Mouse (Mus musculus): ENCODE data around the gene 6820408C15Rik. TPM values are rescaled to one million over a fixed set of nuclear protein-coding genes. Genes with fewer than 3 reads are reported as not detected.

6820408C15Rik gene
- total and polyA plus RNA-seq, 3 experiments, result not detected

DNA sequence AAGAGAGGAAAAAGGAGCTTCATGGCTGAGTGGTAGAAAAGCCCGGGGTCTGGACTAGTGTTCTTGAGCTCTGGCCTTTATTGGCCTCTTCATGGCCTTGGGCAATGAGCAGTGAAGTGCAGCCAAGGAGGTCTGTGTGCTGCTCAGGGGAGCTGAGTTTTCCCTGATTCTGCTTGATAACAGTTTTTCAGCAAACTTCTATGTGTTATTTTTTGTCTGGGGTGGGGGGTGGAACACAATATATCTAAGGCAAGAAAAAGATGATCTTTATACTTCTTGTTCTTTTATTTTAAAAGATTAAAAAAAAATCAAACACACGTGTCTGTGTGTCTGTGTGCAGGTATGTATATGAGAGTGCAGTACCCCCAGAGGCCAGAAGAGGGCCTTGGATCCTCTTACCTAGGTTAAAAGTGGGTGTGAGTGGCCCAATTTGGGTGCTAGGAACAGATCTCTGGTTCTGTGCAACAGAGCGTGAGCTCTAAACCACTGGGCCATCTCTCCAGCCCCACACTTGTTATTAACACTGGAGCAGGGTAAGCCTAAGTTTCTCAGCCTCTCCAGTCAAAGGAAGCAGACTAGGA is 49.3 kb downstream of the 6820408C15Rik start, which contains the start of gene Defb23:
Gene Defb23, minus strand, starts transcription at position 51 of the 581 bp plus-strand sequence.
- Histone ChIP-seq H3K4me1 (ENCODE audit: control insufficient read depth in 1 of 2, insufficient read depth in 2 of 2) (peaks cover 1 to 6% of the 10 kb centered on the region in 2 experiments; a peak in 3 of 4 replicates), H3K27me3 (replicated peaks) (peaks cover 17% of the 10 kb centered on the region), H3K4me3 (replicated peaks in 1 of 3; ENCODE audit: low read depth in 2 of 3, low read length in 2 of 3, poor library complexity in 1 of 3) (no peak within 1 kb of the TSS), H3K4me2 (ENCODE audit: insufficient read depth, low read depth, poor library complexity, severe bottlenecking) (no peak within 1 kb of the TSS), H3K36me3 (replicated peaks in 1 of 2; ENCODE audit: control insufficient read depth in 1 of 2, insufficient read depth in 1 of 2, low read length in 1 of 2) (no peaks in the 10 kb centered on the region), H3K27ac (ENCODE audit: insufficient read depth, low read depth) (no peak within 1 kb of the TSS), H3K9me3 (replicated peaks; ENCODE audit: low read length) (peaks cover 6% of the 10 kb centered on the region), H3K79me2 (replicated peaks; ENCODE audit: control insufficient read depth, extremely low read depth, insufficient read depth, poor library complexity, severe bottlenecking) (no peaks in the 10 kb centered on the region), H3K9ac (ENCODE audit: insufficient read depth, low read depth) (no peak within 1 kb of the TSS)
- no peak for TF ChIP-seq MAFK (IDR thresholded peaks at IDR 0.05; ENCODE audit: insufficient replicate concordance, low read length)
- peak in 1 of 2 experiments; percentile 8; a peak in 1 of 4 replicates for TF ChIP-seq CTCF (conservative IDR thresholded peaks at IDR 0.05 in 1 of 2, IDR thresholded peaks at IDR 0.05 in 1 of 2; ENCODE audit: low read depth in 2 of 2, low read length in 2 of 2)
- TF ChIP-seq SMC3 (IDR thresholded peaks at IDR 0.05; ENCODE audit: low read depth, low read length), result no peak
- in situ Hi-C loops (cut with MboI; ENCODE audit: low pct_ligation_motif_present, low pct_unique_long_range_greater_than_20kb, low sequenced_read_pairs), result loop anchor here (25.0 kb wide), 1 partner anchor 123 kb away; the partner anchor contains the start of genes Defb19 and Defb45
- no peak for DNase-seq (ENCODE audit: extremely low read depth)
- dilution Hi-C loops (cut with MboI; ENCODE audit: extremely low pct_ligation_motif_present, extremely low pct_unique_long_range_greater_than_20kb, low sequenced_read_pairs), result no loop called here

DNA sequence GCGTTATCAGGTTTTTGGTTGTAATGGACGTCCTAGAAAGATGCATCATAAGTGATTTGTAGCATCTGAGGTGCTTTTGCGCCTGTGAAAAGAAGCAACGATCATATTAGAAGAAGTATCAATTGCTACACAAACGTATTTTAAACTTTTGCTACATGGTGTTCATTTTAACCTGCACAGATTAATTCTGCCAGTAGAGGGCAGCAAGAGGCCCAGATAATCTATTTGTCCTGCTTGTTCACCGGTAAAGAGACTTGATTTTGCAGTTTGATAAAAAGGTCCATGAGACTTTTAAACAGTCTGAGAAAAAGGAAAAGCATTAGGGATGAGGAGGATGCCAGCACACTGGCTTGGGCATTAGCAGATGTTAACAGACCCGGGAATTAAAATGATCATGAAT is 55.6 kb downstream of the 6820408C15Rik start:
- H3K4me3 ChIP-seq (replicated peaks in 1 of 3; ENCODE audit: low read depth in 2 of 3, low read length in 2 of 3, poor library complexity in 1 of 3), result peak overlapping the region in 2 of 3 experiments; percentile 26 to 29
- peak; percentile 73 for DNase-seq (ENCODE audit: extremely low read depth)
- no peaks in the 10 kb centered on the region for H3K9me3 ChIP-seq (replicated peaks; ENCODE audit: low read length)
- H3K27ac ChIP-seq (ENCODE audit: insufficient read depth, low read depth), result no peak overlapping the region
- H3K79me2 ChIP-seq (replicated peaks; ENCODE audit: control insufficient read depth, extremely low read depth, insufficient read depth, poor library complexity, severe bottlenecking), result no peaks in the 10 kb centered on the region
- dilution Hi-C loops (cut with MboI; ENCODE audit: extremely low pct_ligation_motif_present, extremely low pct_unique_long_range_greater_than_20kb, low sequenced_read_pairs), result no loop called here
- no peaks in the 10 kb centered on the region for H3K36me3 ChIP-seq (replicated peaks in 1 of 2; ENCODE audit: control insufficient read depth in 1 of 2, insufficient read depth in 1 of 2, low read length in 1 of 2)
- peak overlapping the region; percentile 48; the same call in 1 of the 2 replicates for H3K9ac ChIP-seq (ENCODE audit: insufficient read depth, low read depth)
- peak overlapping the region; percentile 94; the same call in 1 of the 2 replicates for H3K4me2 ChIP-seq (ENCODE audit: insufficient read depth, low read depth, poor library complexity, severe bottlenecking)
- H3K4me1 ChIP-seq (ENCODE audit: control insufficient read depth in 1 of 2, insufficient read depth in 2 of 2), result peaks cover 6 to 7% of the 10 kb centered on the region in 2 experiments
- in situ Hi-C loops (cut with MboI; ENCODE audit: low pct_ligation_motif_present, low pct_unique_long_range_greater_than_20kb, low sequenced_read_pairs), result loop anchor here (25.0 kb wide), 1 partner anchor 116 kb away; the partner anchor contains the start of genes Defb19 and Defb45
- H3K27me3 ChIP-seq (replicated peaks), result peaks cover 9% of the 10 kb centered on the region
- TF ChIP-seq CHD2 (IDR thresholded peaks at IDR 0.05; ENCODE audit: low read length), result no peak
- TF ChIP-seq MYC (IDR thresholded peaks at IDR 0.05; ENCODE audit: low read depth, low read length), result no peak
- no peak for TF ChIP-seq ZMIZ1 (IDR thresholded peaks at IDR 0.05; ENCODE audit: low read depth, low read length)
- no peak for TF ChIP-seq KAT2A (IDR thresholded peaks at IDR 0.05; ENCODE audit: insufficient replicate concordance, low read length)
- peak; percentile 56 for TF ChIP-seq SMC3 (IDR thresholded peaks at IDR 0.05; ENCODE audit: low read depth, low read length)
- no peak for TF ChIP-seq USF2 (conservative IDR thresholded peaks at IDR 0.05; ENCODE audit: low read depth, low read length)
- no peak for TF ChIP-seq MAFK (IDR thresholded peaks at IDR 0.05; ENCODE audit: insufficient replicate concordance, low read length)
- TF ChIP-seq CHD1 (IDR thresholded peaks at IDR 0.05; ENCODE audit: low read depth, low read length), result no peak
- no peak for TF ChIP-seq ZKSCAN1 (IDR thresholded peaks at IDR 0.05; ENCODE audit: borderline replicate concordance, low read depth, low read length)
- no peak for TF ChIP-seq GABPA (IDR thresholded peaks at IDR 0.05; ENCODE audit: insufficient replicate concordance, low read depth, low read length)
- TF ChIP-seq RAD21 (IDR thresholded peaks at IDR 0.05; ENCODE audit: low read depth, low read length), result peak; percentile 70
- no peak for TF ChIP-seq ZNF384 (IDR thresholded peaks at IDR 0.05; ENCODE audit: low read depth, low read length)
- no peak for TF ChIP-seq ETS1 (conservative IDR thresholded peaks at IDR 0.05; ENCODE audit: low read depth, low read length)
- no peak for TF ChIP-seq MXI1 (IDR thresholded peaks at IDR 0.05; ENCODE audit: low read depth, low read length)
- peak; percentile 67 to 87 for TF ChIP-seq CTCF (conservative IDR thresholded peaks at IDR 0.05 in 1 of 2, IDR thresholded peaks at IDR 0.05 in 1 of 2; ENCODE audit: low read depth in 2 of 2, low read length in 2 of 2)
- no peak for TF ChIP-seq POLR2AphosphoS2 (IDR thresholded peaks at IDR 0.05; ENCODE audit: low read depth, low read length)
- TF ChIP-seq BHLHE40 (IDR thresholded peaks at IDR 0.05; ENCODE audit: low read depth, low read length), result no peak
- no peak for TF ChIP-seq TCF12 (IDR thresholded peaks at IDR 0.05; ENCODE audit: low read depth, low read length)

All from CH12.LX (cell line).